Mouse (Mus musculus) ES-E14 (cell line): ENCODE measurements around the gene Donson.

Experiments used
- CHD2 ChIP-seq: IDR thresholded peaks from 2 replicates; pipeline ENCODE4 v1.6.1; 2014; ENCODE audit warnings: mild to moderate bottlenecking, low read depth, low read length, inconsistent platforms
- MAFK ChIP-seq: IDR thresholded peaks from 2 replicates; pipeline ENCODE4 v1.6.1; 2014; ENCODE audit warnings: mild to moderate bottlenecking, low read depth, low read length, inconsistent platforms; ENCODE audit not compliant: insufficient read depth

DNA sequence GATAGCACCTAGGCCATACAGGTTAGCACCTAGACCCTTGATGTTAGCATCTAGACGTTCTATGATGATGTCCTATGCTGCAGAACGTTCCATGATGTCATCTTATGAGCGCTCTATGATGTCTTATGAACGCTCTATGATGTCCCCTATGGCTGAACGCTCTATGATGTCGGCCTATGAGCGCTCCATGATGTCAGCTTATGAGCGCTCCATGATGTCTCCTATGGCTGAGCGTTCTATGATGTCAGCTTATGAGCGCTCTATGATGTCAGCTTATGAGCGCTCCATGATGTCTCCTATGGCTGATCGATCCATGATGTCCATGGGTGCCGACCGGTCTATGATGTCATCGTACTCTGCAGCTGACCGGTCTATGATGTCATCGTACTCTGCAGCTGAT lies 31.3 kb downstream of the Donson start:
- TF ChIP-seq MAFK (no peak), CHD2 (no peak)
